Mouse (Mus musculus) mammary gland, adult 2 months (tissue): ENCODE data around the gene Dhodh. TPM values are rescaled to one million over a fixed set of nuclear protein-coding genes. Genes with fewer than 3 reads are reported as not detected.

ENCODE experiments used
- polyA plus RNA-seq: library from polyadenylated mRNA; depleted of rRNA; stranded (reverse); fragments of >200 nt; gene quantifications from 2 replicates; pipeline ENCODE4 v1.2.3, GENCODE M21; 2012; ENCODE audit warnings: low replicate concordance; rRNA removed

Dhodh gene
- 19.8 and 30.4 TPM in 2 replicates for polyA plus RNA-seq

GRCm38 (mm10) chr8:109608271-109609152, at the start of gene Dhodh:
Gene Dhodh, minus strand, starts transcription at chr8:109608673.

GRCm38 (mm10) chr8:109614243-109615210, 6.1 kb upstream of the Dhodh start, which contains the start of gene Pkd1l3:
Gene Pkd1l3, plus strand, starts transcription at chr8:109614517.

GRCm38 (mm10) chr8:109578900-109579301, 29.6 kb downstream of the Dhodh start, which contains the start of gene Hp:
Gene Hp, minus strand, starts transcription at chr8:109579172.

GRCm38 (mm10) chr8:109565498-109566333, 42.8 kb downstream of the Dhodh start, which contains the start of the genes Dhx38 and Txnl4b:
Gene Dhx38, minus strand, starts transcription at chr8:109565861.
Gene Txnl4b, plus strand, starts transcription at chr8:109565892.

Other genes with a start within 250 kb of the Dhodh start
- not detected in 2 replicates for gene Pmfbp1, start 114.6 kb downstream of the Dhodh start, polyA plus RNA-seq
- 14.0 and 18.5 TPM in 2 replicates for gene Dhx38, start 42.8 kb downstream of the Dhodh start, polyA plus RNA-seq
- 5.1 and 6.4 TPM in 2 replicates for gene Txnl4b, start 42.8 kb downstream of the Dhodh start, polyA plus RNA-seq
- gene Hp, start 29.5 kb downstream of the Dhodh start, polyA plus RNA-seq = 556 and 579 TPM in 2 replicates
- 0.14 and 0.34 TPM in 2 replicates for gene Pkd1l3, start 5.8 kb upstream of the Dhodh start, polyA plus RNA-seq
- gene Ist1, start 84.6 kb upstream of the Dhodh start, polyA plus RNA-seq = 27.6 and 64.7 TPM in 2 replicates
- gene Zfp821, start 96.9 kb upstream of the Dhodh start, polyA plus RNA-seq = 5.9 and 6.7 TPM in 2 replicates
- gene Atxn1l, start 129.1 kb upstream of the Dhodh start, polyA plus RNA-seq = 15.7 and 16.2 TPM in 2 replicates
- gene Ap1g1, start 169.9 kb upstream of the Dhodh start, polyA plus RNA-seq = 22.5 and 46.2 TPM in 2 replicates